Mouse (Mus musculus) myocyte (in vitro differentiated cells): ENCODE measurements around the gene Slc32a1. TPM values are rescaled to one million over a fixed set of nuclear protein-coding genes. Genes with fewer than 3 reads are reported as not detected.

Source experiments
- H3K27me3 ChIP-seq: one replicate; pipeline ENCODE4 v1.6.1; 2011; ENCODE audit not compliant: control insufficient read depth, insufficient read depth, insufficient read length
- H3K36me3 ChIP-seq: one replicate; pipeline ENCODE4 v1.6.1; 2011; ENCODE audit not compliant: control insufficient read depth, insufficient read depth
- H3K4me2 ChIP-seq: one replicate; pipeline ENCODE4 v1.6.1; 2011; ENCODE audit warnings: low read depth, control low read depth
- H3K4me3 ChIP-seq: one replicate; pipeline ENCODE4 v1.5.1; 2011; ENCODE audit warnings: mild to moderate bottlenecking, control low read depth, moderate library complexity
- H3K79me2 ChIP-seq: one replicate; pipeline ENCODE4 v1.6.1; 2011; ENCODE audit not compliant: control insufficient read depth, insufficient read depth
- H3ac ChIP-seq: one replicate; pipeline ENCODE4 v1.6.1; 2011; ENCODE audit not compliant: control insufficient read depth, insufficient read length
- CEBPB ChIP-seq: IDR thresholded peaks from 2 replicates; pipeline ENCODE4 v1.6.1; 2011; ENCODE audit warnings: mild to moderate bottlenecking, moderate library complexity; ENCODE audit not compliant: poor library complexity, insufficient read depth, severe bottlenecking
- E2F4 ChIP-seq: IDR thresholded peaks from one replicate; pipeline ENCODE4 v1.6.1; 2011; ENCODE audit warnings: mild to moderate bottlenecking, control low read depth, moderate library complexity; ENCODE audit not compliant: insufficient read depth
- MAX ChIP-seq: IDR thresholded peaks from one replicate; pipeline ENCODE4 v1.6.1; 2011; ENCODE audit warnings: low read depth, mild to moderate bottlenecking, control low read depth
- MYOD1 ChIP-seq, 3 experiments: IDR thresholded peaks; one replicate each; pipeline ENCODE4 v1.6.1; 2011; ENCODE audit warnings: control low read depth in 2 of 3, low read depth in 2 of 3, mild to moderate bottlenecking in 2 of 3, moderate library complexity in 1 of 3; ENCODE audit not compliant: insufficient read length in 2 of 3, control insufficient read depth in 1 of 3
- MYOG ChIP-seq, 3 experiments: IDR thresholded peaks; one replicate each; pipeline ENCODE4 v1.6.1; 2011; ENCODE audit warnings: control low read depth in 2 of 3, low read depth in 2 of 3, mild to moderate bottlenecking in 2 of 3; ENCODE audit not compliant: insufficient read length in 2 of 3, control insufficient read depth in 1 of 3, insufficient read depth in 1 of 3
- POLR2A ChIP-seq: IDR thresholded peaks from one replicate; pipeline ENCODE4 v1.6.1; 2011; ENCODE audit warnings: low read depth, mild to moderate bottlenecking, control low read depth, moderate library complexity; ENCODE audit not compliant: insufficient read length
- POLR2AphosphoS2 ChIP-seq: IDR thresholded peaks from one replicate; pipeline ENCODE4 v1.6.1; 2011; ENCODE audit warnings: low read depth, control low read depth; ENCODE audit not compliant: insufficient read length
- REST ChIP-seq: IDR thresholded peaks from one replicate; pipeline ENCODE4 v1.6.1; 2011; ENCODE audit warnings: mild to moderate bottlenecking, control low read depth, moderate library complexity; ENCODE audit not compliant: insufficient read depth, insufficient read length
- SRF ChIP-seq: IDR thresholded peaks from one replicate; pipeline ENCODE4 v1.6.1; 2011; ENCODE audit warnings: low read depth; ENCODE audit not compliant: control insufficient read depth, insufficient read length
- TCF12 ChIP-seq: IDR thresholded peaks from one replicate; pipeline ENCODE4 v1.6.1; 2011; ENCODE audit warnings: mild to moderate bottlenecking, control low read depth; ENCODE audit not compliant: poor library complexity, insufficient read depth, severe bottlenecking
- TCF3 ChIP-seq: IDR thresholded peaks from one replicate; pipeline ENCODE4 v1.6.1; 2011; ENCODE audit warnings: low read depth, control low read depth; ENCODE audit not compliant: insufficient read length
- USF1 ChIP-seq: IDR thresholded peaks from one replicate; pipeline ENCODE4 v1.6.1; 2011; ENCODE audit warnings: low read depth, mild to moderate bottlenecking, control low read depth, moderate library complexity
- polyA plus RNA-seq: library from polyadenylated mRNA; unstranded; fragments of >200 nt; fragmentation: generic; extraction: Trizol; gene quantifications from one replicate; pipeline ENCODE4 v1.2.1, GENCODE M21; 2012; ENCODE audit warnings: missing spikeins

Gene Slc32a1
- polyA plus RNA-seq: not detected

- no peak within 1 kb of the TSS for H3K4me2 ChIP-seq
- H3K4me3 ChIP-seq: no peak within 1 kb of the TSS
- no peaks in the 10 kb centered on the region for H3K36me3 ChIP-seq
- no peak within 1 kb of the TSS for H3ac ChIP-seq
- peaks cover 74% of the 10 kb centered on the region for H3K27me3 ChIP-seq
- no peaks in the 10 kb centered on the region for H3K79me2 ChIP-seq
- TF ChIP-seq POLR2A: no peak
- TF ChIP-seq MYOD1 (IDR thresholded peaks at IDR 0.05; ENCODE audit: control insufficient read depth in 1 of 3, insufficient read length in 2 of 3, low read depth in 2 of 3): no peak
- TF ChIP-seq TCF12: no peak
- no peak for TF ChIP-seq POLR2AphosphoS2
- TF ChIP-seq REST: no peak
- TF ChIP-seq MAX: no peak
- TF ChIP-seq MYOG (IDR thresholded peaks at IDR 0.05; ENCODE audit: control insufficient read depth in 1 of 3, insufficient read depth in 1 of 3, insufficient read length in 2 of 3, low read depth in 2 of 3): no peak
- TF ChIP-seq CEBPB: no peak
- TF ChIP-seq E2F4: no peak
- no peak for TF ChIP-seq TCF3
- TF ChIP-seq SRF: no peak
- no peak for TF ChIP-seq USF1
Observed at GRCm38 (mm10) chr2:158610488-158611325, at the start of gene Slc32a1. Gene Slc32a1 (plus strand): TSS chr2:158610767.

GRCm38 (mm10) chr2:158560801-158561200 is 49.8 kb upstream of the Slc32a1 start:
- H3ac ChIP-seq: no peak overlapping the region
- no peaks in the 10 kb centered on the region for H3K79me2 ChIP-seq
- H3K4me2 ChIP-seq: no peak overlapping the region
- TF ChIP-seq TCF3 (no peak), MYOD1 (IDR thresholded peaks at IDR 0.05; ENCODE audit: control insufficient read depth in 1 of 3, insufficient read length in 2 of 3, low read depth in 2 of 3) (no peak), MAX (no peak), POLR2A (no peak), REST (no peak)
- no peak overlapping the region for H3K4me3 ChIP-seq
- H3K36me3 ChIP-seq: no peaks in the 10 kb centered on the region
- peaks cover 20% of the 10 kb centered on the region for H3K27me3 ChIP-seq

DNA sequence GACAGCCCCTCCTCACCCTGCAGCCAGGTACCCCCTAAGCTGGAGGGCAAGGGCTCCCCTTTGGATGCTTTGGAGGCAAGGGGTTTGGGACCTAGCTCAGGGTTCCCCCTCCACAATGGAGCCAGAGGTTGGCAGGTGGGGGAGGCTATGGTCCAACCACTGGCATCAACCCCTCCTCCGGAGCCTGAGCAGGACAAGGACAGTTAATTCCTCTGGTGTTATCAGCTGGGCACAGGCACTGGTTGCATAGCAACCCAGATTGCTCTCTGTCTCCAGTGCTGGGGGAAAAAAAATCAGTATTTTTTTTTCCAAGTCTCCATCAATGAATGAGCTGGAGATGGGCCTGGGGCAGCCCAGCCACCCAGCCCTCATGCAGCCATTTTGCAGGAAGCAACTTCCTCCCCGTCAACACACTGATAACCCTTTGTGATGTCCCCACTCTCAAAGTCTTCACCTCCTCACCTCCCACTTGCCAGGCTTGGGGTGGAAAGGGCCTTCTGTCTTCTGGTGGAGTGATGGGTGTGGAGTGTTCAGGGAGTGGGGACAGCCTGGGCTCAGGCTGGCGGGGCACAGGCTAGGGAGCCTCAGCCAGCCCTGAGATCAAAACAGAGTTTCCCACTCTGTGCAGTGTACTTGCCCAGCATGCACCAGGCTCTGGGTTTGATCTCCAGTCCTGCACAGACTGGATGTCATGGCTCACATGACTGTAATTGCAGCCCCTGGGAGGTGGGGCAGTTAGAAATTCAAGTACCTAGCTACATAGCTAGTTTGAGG is 49.0 kb upstream of the Slc32a1 start:
- Histone ChIP-seq H3K4me3 (no peak overlapping the region), H3K27me3 (peaks cover 20% of the 10 kb centered on the region), H3ac (no peak overlapping the region), H3K79me2 (no peaks in the 10 kb centered on the region), H3K4me2 (no peak overlapping the region), H3K36me3 (no peaks in the 10 kb centered on the region)
- TF ChIP-seq USF1 (no peak), MYOD1 (IDR thresholded peaks at IDR 0.05; ENCODE audit: control insufficient read depth in 1 of 3, insufficient read length in 2 of 3, low read depth in 2 of 3) (no peak)

- Histone ChIP-seq H3K79me2 (no peaks in the 10 kb centered on the region), H3K4me3 (no peak overlapping the region), H3ac (no peak overlapping the region), H3K4me2 (no peak overlapping the region), H3K27me3 (no peaks in the 10 kb centered on the region), H3K36me3 (no peaks in the 10 kb centered on the region)
- peak; percentile 95 for TF ChIP-seq REST
- peak; percentile 85 for TF ChIP-seq MAX
- TF ChIP-seq MYOG (IDR thresholded peaks at IDR 0.05; ENCODE audit: control insufficient read depth in 1 of 3, insufficient read depth in 1 of 3, insufficient read length in 2 of 3, low read depth in 2 of 3): no peak
Observed at GRCm38 (mm10) chr2:158570421-158571081, 40.0 kb upstream of the Slc32a1 start.

DNA sequence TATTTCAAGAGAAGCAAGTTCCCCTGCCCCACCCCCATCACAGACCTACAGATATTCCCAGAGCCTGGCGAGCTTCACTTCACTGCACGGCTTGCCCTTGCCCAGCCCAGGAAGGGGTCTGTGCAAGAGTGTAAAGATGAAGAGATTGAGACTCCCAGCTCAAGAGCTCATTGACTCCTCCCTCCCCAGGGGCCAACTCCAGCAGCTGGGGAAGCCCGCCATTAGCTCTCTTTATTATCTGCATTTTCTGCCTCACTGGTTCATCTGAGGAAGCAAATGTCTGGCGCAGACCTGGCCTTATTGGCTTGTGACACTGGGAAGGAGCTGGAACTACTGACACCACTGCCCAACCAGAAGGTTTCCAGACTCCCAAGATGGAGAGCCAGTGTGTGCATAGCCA is 30.6 kb upstream of the Slc32a1 start:
- Histone ChIP-seq H3K36me3 (no peaks in the 10 kb centered on the region), H3K79me2 (no peaks in the 10 kb centered on the region), H3K4me2 (no peak overlapping the region)

More for the DNA sequence above, 30.6 kb upstream of the Slc32a1 start:
- TF ChIP-seq MYOD1 (IDR thresholded peaks at IDR 0.05; ENCODE audit: control insufficient read depth in 1 of 3, insufficient read length in 2 of 3, low read depth in 2 of 3): no peak
- Histone ChIP-seq H3K4me3 (no peak overlapping the region), H3K27me3 (no peaks in the 10 kb centered on the region), H3ac (no peak overlapping the region)
